Mouse (Mus musculus): ENCODE measurements around the gene Dock8.

Gene Dock8

GRCm38 (mm10) chr19:25203077-25203476 lies 203.7 kb downstream of the Dock8 start:
- DNase-seq: no peak

DNA sequence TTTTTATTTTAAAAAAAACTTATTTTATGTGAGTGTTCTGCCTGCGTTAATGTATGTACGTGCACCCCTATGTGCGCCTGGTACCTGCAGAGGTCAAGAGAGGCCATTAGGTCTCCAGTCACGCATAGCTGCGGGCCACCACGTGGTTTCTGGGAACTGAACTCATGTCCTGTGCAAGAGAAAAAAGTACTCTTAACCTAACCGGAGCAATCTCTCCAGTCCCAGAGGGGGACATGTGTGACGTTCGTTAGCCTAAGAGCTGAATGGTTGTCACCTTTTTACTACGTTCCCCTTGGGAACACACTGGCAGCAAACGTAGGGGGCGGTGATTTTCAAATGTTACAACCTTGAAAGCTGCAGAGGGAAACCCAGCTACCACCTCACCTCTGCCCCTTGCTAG lies 207.6 kb downstream of the Dock8 start:
- DNase-seq: no peak

GRCm38 (mm10) chr19:25207731-25208361 lies 208.5 kb downstream of the Dock8 start:
- no peak for DNase-seq

GRCm38 (mm10) chr19:25208596-25209110 lies 209.3 kb downstream of the Dock8 start:
- no peak for DNase-seq

DNA sequence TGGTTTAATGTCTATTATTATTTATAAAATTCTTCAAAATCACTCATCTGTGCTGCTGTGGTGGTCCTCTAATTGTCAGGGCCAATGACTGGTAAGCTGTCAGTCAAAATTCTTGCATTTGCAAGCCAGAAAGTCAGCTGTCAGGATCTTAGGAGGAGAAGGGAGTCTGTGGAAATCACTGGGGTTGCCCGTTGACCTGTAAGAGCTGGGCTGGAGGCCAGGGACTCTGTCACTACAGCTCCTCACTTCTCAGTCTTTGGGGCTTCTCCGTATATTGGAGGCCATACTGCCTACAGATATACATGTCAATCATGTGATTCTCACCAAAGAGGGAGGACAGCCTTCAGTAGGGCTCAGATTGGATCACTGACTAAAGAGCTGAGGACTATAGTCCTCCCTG lies 221.3 kb downstream of the Dock8 start:
- no peak for DNase-seq

DNA sequence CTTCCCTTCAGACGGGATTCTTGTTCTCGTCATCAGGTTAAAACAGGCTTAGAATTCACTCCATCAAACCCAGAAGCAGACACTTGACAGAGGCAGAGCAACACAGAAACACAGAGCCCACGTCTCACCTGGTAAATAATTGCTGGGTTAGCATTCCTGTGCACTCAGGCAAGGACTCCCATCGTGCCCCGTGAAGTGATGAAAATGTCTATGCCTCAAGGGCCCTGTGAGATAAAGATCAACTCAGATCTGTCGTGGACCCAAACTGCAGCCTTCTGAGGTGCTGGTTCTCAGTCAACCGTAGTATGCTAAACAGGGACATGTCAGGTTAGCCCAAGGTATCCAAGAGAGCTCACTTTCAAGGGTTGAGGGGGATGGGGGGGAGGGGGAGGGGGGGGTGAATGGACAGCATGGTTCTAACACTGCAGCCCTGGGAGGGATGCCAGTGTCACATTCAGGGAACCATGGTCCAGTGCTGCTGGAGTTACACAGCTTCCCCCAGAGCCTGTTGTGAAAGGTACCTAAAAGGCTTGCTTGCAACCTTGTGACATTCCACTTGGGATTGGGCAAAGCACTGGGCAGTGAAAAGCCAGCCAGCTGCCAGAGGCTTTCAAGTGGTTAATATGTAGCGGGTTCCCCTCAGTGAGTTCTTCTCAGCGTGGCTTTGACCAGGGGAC lies 222.8 kb downstream of the Dock8 start:
- DNase-seq: no peak

GRCm38 (mm10) chr19:25230058-25230974 lies 231.0 kb downstream of the Dock8 start:
- DNase-seq: no peak

DNA sequence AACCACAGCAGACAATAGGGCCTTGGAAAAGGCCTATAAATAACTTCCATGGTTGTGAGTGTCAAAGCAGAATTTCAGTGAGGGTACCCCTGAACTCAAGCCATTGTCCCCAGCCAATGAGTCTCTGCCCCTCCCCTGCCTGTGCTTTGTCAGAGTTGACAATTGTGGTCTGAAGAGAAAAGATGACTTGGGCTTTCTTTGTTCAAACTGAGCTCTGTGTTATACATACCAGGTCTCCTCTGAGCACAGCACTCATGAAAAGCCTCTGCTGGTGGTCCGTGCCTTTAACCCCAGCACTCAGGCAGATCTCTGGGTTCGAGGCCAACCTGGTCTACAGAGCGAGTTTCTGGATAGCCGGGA lies 231.6 kb downstream of the Dock8 start:
- DNase-seq: no peak

- DNase-seq: no peak
Measured at GRCm38 (mm10) chr19:25232032-25232431, 232.7 kb downstream of the Dock8 start.

DNA sequence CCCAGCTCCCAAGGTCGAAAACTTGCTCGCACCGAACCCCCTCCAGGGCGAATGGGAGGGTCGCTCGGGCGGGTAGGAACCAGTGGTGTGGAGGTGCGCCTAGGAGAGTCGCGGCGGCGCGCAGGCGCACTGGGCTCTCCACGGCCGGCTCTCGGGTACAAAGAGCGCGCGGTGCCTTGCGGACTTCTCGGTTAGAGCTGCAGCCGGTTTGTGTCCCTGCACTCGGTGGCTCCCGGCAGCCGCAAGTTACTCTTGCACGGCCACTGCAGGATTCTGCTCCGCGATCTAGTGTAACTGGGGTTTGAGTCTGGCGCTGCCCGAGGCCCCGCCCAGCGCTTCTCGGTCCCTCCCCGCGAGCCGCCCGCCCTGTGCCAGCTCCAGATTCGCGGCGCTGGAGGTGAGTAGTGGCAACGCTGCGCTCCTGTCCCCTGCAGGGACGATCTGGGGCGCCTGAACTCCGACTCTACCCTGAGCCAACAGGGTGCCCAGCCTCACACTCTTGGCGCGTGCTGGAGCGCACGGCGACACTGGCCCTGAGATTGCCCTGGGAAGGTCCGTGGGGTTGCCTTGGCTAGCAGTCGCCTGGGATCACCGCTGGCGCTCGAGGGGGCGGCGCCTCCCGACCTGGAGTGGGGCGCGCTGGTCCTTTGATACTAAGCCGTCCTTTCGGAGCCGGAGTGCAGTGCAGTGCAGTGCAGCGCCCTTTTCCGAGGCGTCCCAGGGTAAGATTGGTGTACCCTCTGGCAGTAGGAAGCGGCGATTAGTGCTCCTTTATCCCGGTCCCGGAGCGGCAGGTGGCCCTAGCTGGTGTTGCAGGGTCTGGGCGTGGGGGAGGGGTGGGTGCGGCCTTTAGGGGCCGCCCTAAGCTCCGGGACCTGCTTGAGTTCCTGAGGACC lies 237.5 kb downstream of the Dock8 start, which contains the start of gene Kank1:
Kank1 (plus strand) TSS at position 380 of the 896 bp plus-strand sequence.
- DNase-seq: peak; percentile 54

DNA sequence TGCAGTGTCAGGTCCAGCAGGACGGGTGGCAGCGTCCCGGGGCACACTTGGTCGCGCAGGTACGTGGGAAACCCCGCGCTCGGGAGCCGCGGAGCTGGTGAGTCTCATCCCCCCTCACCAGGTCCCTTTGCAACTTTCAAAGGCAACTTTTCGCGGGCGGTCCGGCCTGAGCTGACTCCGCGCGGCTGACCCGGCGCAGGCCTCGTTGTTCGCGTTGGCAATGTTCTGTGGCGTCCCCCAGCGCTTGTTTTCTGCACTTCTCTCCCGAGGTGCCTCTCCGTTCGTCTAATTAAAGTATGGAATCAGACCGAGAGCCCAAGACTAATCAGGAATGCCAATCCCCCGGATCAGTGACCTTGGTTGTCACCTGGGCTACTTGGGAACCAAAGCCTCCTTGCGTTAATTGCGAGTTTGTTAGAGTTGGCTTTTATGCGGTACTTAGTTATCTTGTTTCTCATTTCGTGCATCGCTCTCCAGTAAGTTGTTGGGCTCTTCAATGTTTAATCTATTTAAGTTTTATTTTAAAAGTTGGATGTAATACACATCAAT lies 238.2 kb downstream of the Dock8 start:
- peak; percentile 14 for DNase-seq

GRCm38 (mm10) chr19:25238121-25238520 lies 238.8 kb downstream of the Dock8 start:
- DNase-seq: no peak

- DNase-seq: no peak
Measured at GRCm38 (mm10) chr19:25243566-25243965, 244.2 kb downstream of the Dock8 start.

DNA sequence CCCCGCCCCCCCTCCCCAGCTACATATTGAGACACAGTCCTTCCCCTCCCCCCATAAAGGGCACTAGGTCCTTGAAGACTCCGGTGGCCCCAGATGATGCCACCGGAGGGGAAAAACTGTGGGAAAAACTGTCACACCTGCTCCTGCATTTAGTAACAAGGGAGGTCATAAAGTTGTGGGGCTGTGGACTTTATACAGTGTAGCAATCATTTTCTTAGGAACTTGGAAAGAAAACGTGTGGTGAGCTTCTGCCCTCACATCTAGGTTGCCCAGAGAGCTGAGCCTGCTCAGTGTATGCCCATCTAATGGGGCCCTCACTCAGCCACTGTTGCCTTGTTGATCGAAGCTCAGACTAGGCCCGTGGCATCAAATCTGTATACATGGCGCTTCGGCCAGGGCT lies 246.7 kb downstream of the Dock8 start:
- no peak for DNase-seq

DNA sequence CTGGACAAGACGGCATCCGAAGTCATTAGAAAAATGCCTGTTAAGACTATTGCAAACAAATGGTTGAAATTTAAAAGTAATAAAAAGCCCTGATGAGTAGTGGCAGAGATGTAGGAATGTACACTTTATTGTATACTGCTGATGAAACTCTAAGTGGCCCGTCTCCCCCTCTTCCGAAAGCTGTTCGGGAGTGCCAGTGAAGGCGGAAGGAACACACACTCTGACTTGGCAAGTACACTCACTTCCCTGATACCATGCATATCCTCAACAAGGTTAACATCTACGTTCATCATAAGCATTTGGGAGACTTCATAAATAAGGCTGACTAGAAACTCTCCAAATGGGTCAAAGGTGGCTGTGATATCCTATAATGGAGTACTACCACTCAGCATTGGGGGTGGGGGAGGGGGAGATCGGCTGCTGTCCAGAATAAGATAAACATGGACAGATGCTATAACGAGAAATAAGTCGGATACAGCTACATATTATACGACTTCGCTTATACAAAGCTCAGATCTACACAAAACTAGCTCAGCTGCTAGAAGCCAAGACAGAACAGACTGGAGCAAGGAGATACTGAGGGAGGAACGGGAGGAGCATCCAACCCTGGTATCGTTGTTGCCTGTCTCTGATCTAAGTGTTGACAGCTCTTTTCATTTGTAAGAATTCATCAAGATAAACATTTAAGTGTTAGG lies 248.7 kb downstream of the Dock8 start:
- no peak for DNase-seq

DNA sequence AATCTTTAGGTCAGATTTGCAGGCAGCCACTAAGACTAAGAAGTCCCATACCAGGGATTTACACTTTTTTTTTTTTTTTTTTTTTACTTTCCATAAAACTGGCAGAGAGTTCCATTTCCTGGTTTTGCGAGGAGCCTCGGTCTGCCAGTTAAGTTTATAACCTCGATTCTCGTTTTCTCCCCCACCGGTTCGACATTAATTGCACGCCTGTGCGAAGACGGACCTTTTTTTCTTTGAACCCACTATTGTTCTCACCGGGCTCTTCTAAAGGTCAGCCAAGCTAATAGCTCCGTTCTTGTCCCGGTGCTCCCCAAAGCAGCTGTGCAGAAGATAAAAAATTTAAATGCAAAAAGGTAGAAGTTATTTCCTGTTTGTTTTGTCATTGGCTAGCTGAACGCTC lies 249.9 kb downstream of the Dock8 start:
- no peak for DNase-seq

DNA sequence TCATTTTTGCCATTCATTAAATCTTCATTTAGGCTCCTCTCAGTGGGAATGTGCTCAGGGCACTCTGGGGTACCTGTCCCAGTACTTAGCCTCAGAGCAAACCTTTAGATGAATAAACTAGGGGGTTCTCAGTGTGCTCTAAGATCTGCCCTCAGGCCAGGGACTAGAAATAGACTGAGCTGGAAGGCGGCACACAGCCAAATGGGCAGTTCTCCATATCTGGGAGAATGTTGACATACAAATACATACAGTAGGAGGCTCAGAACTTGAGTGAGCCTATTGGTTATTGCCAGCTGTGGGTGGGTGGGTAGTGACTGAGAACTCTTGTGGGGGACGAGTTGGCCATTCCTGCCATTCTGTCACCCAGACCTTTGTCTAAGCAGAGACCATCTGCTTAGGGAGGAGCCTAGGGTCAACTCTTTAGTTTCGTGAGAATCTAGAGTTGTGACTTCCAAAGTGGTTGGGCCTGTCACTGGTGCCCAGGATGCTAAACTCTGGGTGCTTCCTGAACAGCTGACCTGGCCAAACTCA lies 252.3 kb downstream of the Dock8 start:
- DNase-seq: no peak
